Comparison of ENCODE assay signal across 25 mouse cellular contexts in genomic region chr4:58491742-58492141, GRCm38 (mm10).
DNase-seq lines count a peak whose midpoint lies in the region; ATAC-seq and TF ChIP-seq lines count a peak whose summit lies in the region.
"Had no signal": no experiment of that assay in that cellular context is flagged by ENCODE, and none has a peak within 500 bp of the region (broad histone marks: within the 10 kb centered on the region; RNA-seq: fewer than 3 reads in every experiment).

No protein-coding gene starts in this region.

- TF ChIP-seq EP300 in stomach, postnatal 0 days (optimal IDR thresholded peaks at IDR 0.05), result no peak

- no peak for TF ChIP-seq CTCF in small intestine, adult 2 months (IDR thresholded peaks at IDR 0.05; ENCODE audit: extremely low read depth, insufficient read length, insufficient replicate concordance, low read depth, low read length)
- TF ChIP-seq CTCF in stomach, postnatal 0 days (IDR thresholded peaks at IDR 0.05; ENCODE audit: low read depth), result no peak

- 53% methylated on average over 3 of the region's 3 CpGs for WGBS in small intestine, adult 2 months
- WGBS in stomach, postnatal 0 days, result 63% methylated on average over 3 of the region's 3 CpGs

- H3K9me3 ChIP-seq in stomach, postnatal 0 days (ENCODE audit: control insufficient read depth, low read length), result no peaks in the 10 kb centered on the region
- H3K9me3 ChIP-seq: embryonic facial prominence, embryonic 12.5 days; embryonic facial prominence, embryonic 15.5 days; heart, embryonic 10.5 days; heart, embryonic 13.5 days had no signal

- DNase-seq in R1 (ENCODE audit: low read depth, low spot score), result peak; percentile 67
- DNase-seq in ZHBTc4 (ENCODE audit: low read depth, low spot score), result peak; percentile 23
- DNase-seq in stomach, postnatal 0 days (ENCODE audit: low spot score), result peak; percentile 41
- DNase-seq in kidney, postnatal 36 days, result no peak
- no peak for DNase-seq in kidney, postnatal 10 days
- DNase-seq: adrenal gland, adult 2 months; adrenal gland, postnatal 14 days; cerebellum, adult 11 months; cerebellum, adult 2 months; cerebellum, adult 9-11 months; cerebellum, postnatal 25 days; forebrain, postnatal 0 days; gastrocnemius, postnatal 36 days; heart, adult 2 months; heart, postnatal 14 days; heart, postnatal 4 days had no signal

- no peak overlapping the region for H3K4me3 ChIP-seq in small intestine, adult 2 months (ENCODE audit: low read depth, low read length)
- H3K4me3 ChIP-seq in stomach, postnatal 0 days (ENCODE audit: low read depth, low read length), result no peak overlapping the region; the same call in 1 of the 2 replicates
- H3K4me3 ChIP-seq: embryonic facial prominence, embryonic 12.5 days; embryonic facial prominence, embryonic 15.5 days; heart, adult 2 months; heart, embryonic 10.5 days; heart, embryonic 13.5 days had no signal

- no peak for TF ChIP-seq POLR2A in small intestine, adult 2 months (IDR thresholded peaks at IDR 0.05; ENCODE audit: low read depth, low read length)

- H3K36me3 ChIP-seq in small intestine, adult 2 months (ENCODE audit: control insufficient read depth, insufficient read depth, low read length), result 0 out of 2 replicates have a peak, but pooled peaks cover 2% of the 10 kb centered on the region
- H3K36me3 ChIP-seq in stomach, postnatal 0 days (ENCODE audit: control insufficient read depth, insufficient read depth, low read length), result no peaks in the 10 kb centered on the region

- H3K9ac ChIP-seq in stomach, postnatal 0 days (ENCODE audit: low read length), result no peak overlapping the region
- H3K9ac ChIP-seq: embryonic facial prominence, embryonic 12.5 days; embryonic facial prominence, embryonic 15.5 days; forebrain, postnatal 0 days; heart, embryonic 13.5 days; hindbrain, embryonic 14.5 days had no signal

- H3K27me3 ChIP-seq in small intestine, adult 2 months (ENCODE audit: control insufficient read depth, insufficient read depth, low read length), result no peaks in the 10 kb centered on the region
- no peaks in the 10 kb centered on the region for H3K27me3 ChIP-seq in stomach, postnatal 0 days (ENCODE audit: control insufficient read depth, insufficient read depth, low read length)
- H3K27me3 ChIP-seq: embryonic facial prominence, embryonic 12.5 days; embryonic facial prominence, embryonic 15.5 days; heart, embryonic 13.5 days had no signal

- peak overlapping the region; percentile 2; the same call in 1 of the 2 replicates for H3K27ac ChIP-seq in small intestine, adult 2 months (ENCODE audit: insufficient read depth, low read depth, low read length)
- H3K27ac ChIP-seq in stomach, postnatal 0 days (replicated peaks), result peak overlapping the region; percentile 61
- H3K27ac ChIP-seq: embryonic facial prominence, embryonic 12.5 days; embryonic facial prominence, embryonic 15.5 days; heart, adult 2 months; heart, embryonic 10.5 days; heart, embryonic 13.5 days; hindbrain, embryonic 14.5 days; hindbrain, postnatal 0 days had no signal

- peaks cover 7% of the 10 kb centered on the region for H3K4me1 ChIP-seq in small intestine, adult 2 months (ENCODE audit: control insufficient read depth, insufficient read depth, insufficient read length, low read length)
- H3K4me1 ChIP-seq in stomach, postnatal 0 days (replicated peaks; ENCODE audit: control insufficient read depth, insufficient read depth), result peaks cover 2% of the 10 kb centered on the region

- peak; percentile 63 for ATAC-seq in stomach, postnatal 0 days (ENCODE audit: low FRiP score, low TSS enrichment)
- ATAC-seq: CD4-positive, CD25-positive, alpha-beta regulatory T cell, adult 4 months; forebrain, embryonic 14.5 days; forebrain, postnatal 0 days; hindbrain, postnatal 0 days had no signal

- peak overlapping the region; percentile 35 for H3K4me2 ChIP-seq in stomach, postnatal 0 days (replicated peaks; ENCODE audit: low read depth)
- H3K4me2 ChIP-seq: embryonic facial prominence, embryonic 12.5 days; embryonic facial prominence, embryonic 15.5 days; heart, embryonic 13.5 days; hindbrain, embryonic 14.5 days had no signal

Comparison
In these comparisons a context has a peak if more than half of its experiments do, and no peak if none do; other contexts are left out.
1. DNase-seq: peak in R1 (single experiment), ZHBTc4 (single experiment) and stomach, postnatal 0 days (single experiment); none in kidney, postnatal 36 days (0 of 2) and kidney, postnatal 10 days (single experiment).